Mouse (Mus musculus) neural tube, embryonic 13.5 days (tissue): ENCODE results near the gene Snx29. TPM values are rescaled to one million over a fixed set of nuclear protein-coding genes. Genes with fewer than 3 reads are reported as not detected.

Experiments used
- ATAC-seq: fragments of 200-750 bp; cut with Nextera tagmentation; 2 replicates; pipeline ENCODE4 v1.8.0; 2017; ENCODE audit warnings: low read depth, mild to moderate bottlenecking, moderate TSS enrichment, moderate library complexity
- H3K27ac ChIP-seq: fragments of 300-500 bp; sonication (generic); replicated peaks from 2 replicates; pipeline ENCODE4 v1.5.1; 2015; ENCODE audit warnings: moderate library complexity, mild to moderate bottlenecking, inconsistent platforms
- H3K27me3 ChIP-seq: fragments of 300-500 bp; sonication (generic); 2 replicates; pipeline ENCODE4 v1.6.1; 2015; ENCODE audit warnings: mild to moderate bottlenecking, inconsistent platforms
- H3K36me3 ChIP-seq: fragments of 300-500 bp; sonication (generic); 2 replicates; pipeline ENCODE4 v1.6.1; 2015; ENCODE audit warnings: mild to moderate bottlenecking, inconsistent platforms
- H3K4me1 ChIP-seq: fragments of 300-500 bp; sonication (generic); replicated peaks from 2 replicates; pipeline ENCODE4 v1.6.1; 2015; ENCODE audit warnings: inconsistent platforms
- H3K4me2 ChIP-seq: fragments of 300-500 bp; sonication (generic); 2 replicates; pipeline ENCODE4 v1.6.1; 2015; ENCODE audit warnings: inconsistent platforms, mild to moderate bottlenecking, moderate library complexity
- H3K4me3 ChIP-seq: fragments of 300-500 bp; sonication (generic); 2 replicates; pipeline ENCODE4 v1.5.1; 2015; ENCODE audit warnings: mild to moderate bottlenecking, inconsistent platforms
- H3K9ac ChIP-seq: fragments of 300-500 bp; sonication (generic); 2 replicates; pipeline ENCODE4 v1.6.1; 2015; ENCODE audit warnings: moderate library complexity, mild to moderate bottlenecking, inconsistent platforms
- H3K9me3 ChIP-seq: fragments of 300-500 bp; sonication (generic); 2 replicates; pipeline ENCODE4 v1.6.1; 2016; ENCODE audit warnings: inconsistent platforms
- WGBS: fragments of 180-500 bp; shearing (Covaris S2); methylation state at CpG from one replicate; pipeline ENCODE4 v1.1.7; 2015; 5-methylcytosine and 5-hydroxymethylcytosine counted together
- polyA plus RNA-seq: library from polyadenylated mRNA; unstranded; fragments of >200 nt; fragmentation: Nextera tagmentation; extraction: Ambion mirVana; gene quantifications from 2 replicates; pipeline ENCODE4 v1.2.1, GENCODE M21; 2015

The Snx29 gene
- polyA plus RNA-seq, 1 experiment from 2014 or later, result 17.2 TPM

DNA sequence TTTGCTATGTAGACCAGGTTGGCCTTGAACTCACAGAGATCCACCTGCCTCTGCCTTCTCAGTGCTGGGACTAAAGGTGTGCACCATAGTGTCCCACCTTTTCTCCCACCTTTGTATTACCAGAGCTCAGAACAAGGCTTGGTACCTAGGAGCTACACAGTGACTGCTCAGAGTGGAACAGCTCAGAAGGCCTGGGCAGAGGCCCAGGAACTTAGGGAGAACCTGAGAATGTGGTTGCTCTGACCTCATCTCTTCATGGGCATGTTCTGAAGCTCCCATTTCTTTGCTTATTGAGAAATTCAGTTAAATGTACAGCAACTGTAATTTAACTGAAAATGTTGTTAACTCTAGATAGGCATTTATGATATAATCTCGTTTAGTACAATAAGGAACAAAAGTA, 44.1 kb downstream of the Snx29 start:
- no peak overlapping the region for H3K4me3 ChIP-seq
- no peak for ATAC-seq
- WGBS, result 65% methylated on average over 1 of the region's 1 CpGs
- no peaks in the 10 kb centered on the region for H3K27me3 ChIP-seq
- no peak overlapping the region for H3K27ac ChIP-seq
- no peak overlapping the region for H3K9ac ChIP-seq
- peaks cover 28% of the 10 kb centered on the region for H3K4me1 ChIP-seq
- peaks cover 7% of the 10 kb centered on the region; the same call in 1 of the 2 replicates for H3K36me3 ChIP-seq
- no peaks in the 10 kb centered on the region for H3K9me3 ChIP-seq
- no peak overlapping the region for H3K4me2 ChIP-seq

DNA sequence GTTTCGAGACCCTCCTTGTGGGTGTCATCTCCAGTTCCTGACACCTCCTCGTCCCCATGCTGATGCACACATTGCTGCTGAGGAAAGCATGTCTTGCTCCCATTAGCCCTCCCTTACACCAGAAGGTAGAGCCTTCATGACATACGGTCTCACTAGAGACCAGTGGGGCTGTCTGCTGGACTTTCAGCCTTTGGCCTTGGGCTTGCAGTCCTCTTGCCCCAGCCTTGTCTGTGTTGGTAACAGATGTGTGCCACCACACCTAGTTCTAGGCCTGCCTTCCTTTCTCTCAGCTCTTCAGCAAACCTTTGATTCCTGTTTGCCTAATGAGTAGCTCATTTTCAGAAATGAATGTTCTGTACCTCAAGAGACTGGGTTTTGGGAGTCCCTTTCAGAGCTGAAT, 45.7 kb downstream of the Snx29 start:
- H3K27ac ChIP-seq, result 0 out of 2 replicates have a peak overlapping the region, but pooled peaks have one; percentile 68
- H3K9ac ChIP-seq, result no peak overlapping the region
- no peak for ATAC-seq
- H3K4me2 ChIP-seq, result no peak overlapping the region
- no peak overlapping the region for H3K4me3 ChIP-seq
- H3K9me3 ChIP-seq, result no peaks in the 10 kb centered on the region
- H3K4me1 ChIP-seq, result peaks cover 28% of the 10 kb centered on the region
- peaks cover 7% of the 10 kb centered on the region; the same call in 1 of the 2 replicates for H3K36me3 ChIP-seq
- WGBS, result 92% methylated on average over 3 of the region's 3 CpGs
- no peaks in the 10 kb centered on the region for H3K27me3 ChIP-seq

DNA sequence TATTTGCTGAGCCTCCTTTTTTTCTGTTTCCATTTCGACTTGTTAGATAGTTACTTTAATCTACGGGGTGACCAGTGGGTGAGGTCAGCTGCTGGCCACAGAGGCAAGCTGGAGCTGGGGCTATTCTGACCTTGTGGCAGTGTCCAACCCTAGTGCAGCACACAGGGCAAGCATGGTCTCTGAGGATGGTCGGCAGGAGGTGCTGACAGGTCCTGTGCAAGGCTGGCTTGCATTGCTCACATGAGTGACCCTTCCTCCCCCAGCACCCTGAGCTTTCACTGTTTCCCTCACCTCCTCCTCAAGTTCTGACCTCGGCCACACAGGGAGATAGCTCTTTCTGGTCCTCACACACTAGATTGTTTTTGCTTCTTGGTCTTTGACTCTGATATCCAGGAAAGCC, 46.5 kb downstream of the Snx29 start:
- Histone ChIP-seq H3K4me2 (no peak overlapping the region), H3K27ac (peak overlapping the region; percentile 68), H3K27me3 (no peaks in the 10 kb centered on the region), H3K9ac (no peak overlapping the region), H3K9me3 (no peaks in the 10 kb centered on the region), H3K4me1 (peaks cover 28% of the 10 kb centered on the region), H3K4me3 (no peak overlapping the region), H3K36me3 (peaks cover 7% of the 10 kb centered on the region; the same call in 1 of the 2 replicates)
- 66% methylated on average over 4 of the region's 4 CpGs for WGBS
- no peak for ATAC-seq

DNA sequence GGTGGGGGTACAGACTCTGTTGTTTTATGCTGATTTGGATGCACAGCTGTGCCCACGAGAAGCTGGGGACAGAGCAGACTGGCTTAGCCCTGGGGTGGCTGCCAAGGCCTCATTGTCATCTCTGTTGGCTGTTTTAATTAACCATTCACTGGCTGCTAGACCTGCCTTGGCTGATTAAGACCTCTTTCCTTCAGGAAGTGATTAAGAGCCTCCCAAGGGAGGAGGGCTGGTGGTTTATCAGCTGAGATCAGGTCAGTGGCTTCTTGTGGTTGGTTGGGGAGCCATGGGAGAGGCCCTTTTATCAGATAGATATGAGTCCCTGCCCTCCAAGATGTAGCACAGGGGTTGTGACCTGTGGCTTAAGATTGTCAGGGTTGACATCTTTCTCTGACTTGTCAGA, 46.9 kb downstream of the Snx29 start:
- Histone ChIP-seq H3K27ac (peak overlapping the region; percentile 68), H3K27me3 (no peaks in the 10 kb centered on the region), H3K4me1 (peaks cover 28% of the 10 kb centered on the region), H3K36me3 (peaks cover 7% of the 10 kb centered on the region; the same call in 1 of the 2 replicates), H3K4me2 (no peak overlapping the region), H3K9me3 (no peaks in the 10 kb centered on the region), H3K4me3 (no peak overlapping the region), H3K9ac (no peak overlapping the region)
- 11% methylated on average over 1 of the region's 1 CpGs for WGBS
- ATAC-seq, result peak; percentile 83

DNA sequence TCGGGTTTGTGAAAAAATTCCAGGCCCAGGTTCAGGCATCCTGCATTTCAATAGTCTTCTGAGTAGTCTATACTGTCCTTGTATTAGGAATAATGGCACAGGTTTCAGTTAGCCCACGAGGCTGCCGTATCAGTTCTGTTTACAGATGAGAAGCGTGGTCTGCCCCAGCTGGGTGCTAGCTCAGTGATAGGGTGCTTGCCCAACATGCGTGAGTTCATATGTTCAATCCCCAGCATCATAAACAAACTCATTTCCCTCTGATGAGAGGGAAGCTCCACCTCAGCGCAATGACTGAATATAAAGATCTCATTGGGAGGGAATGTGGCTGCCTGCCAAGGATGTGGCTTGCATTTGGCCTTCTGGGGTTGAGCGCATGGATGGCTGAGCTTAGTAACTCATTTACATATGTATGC, 47.4 kb downstream of the Snx29 start:
- Histone ChIP-seq H3K27me3 (no peaks in the 10 kb centered on the region), H3K4me3 (no peak overlapping the region), H3K27ac (peak overlapping the region; percentile 68), H3K4me2 (no peak overlapping the region), H3K36me3 (peaks cover 7% of the 10 kb centered on the region; the same call in 1 of the 2 replicates), H3K9me3 (no peaks in the 10 kb centered on the region), H3K4me1 (peaks cover 28% of the 10 kb centered on the region), H3K9ac (no peak overlapping the region)
- peak; percentile 78 for ATAC-seq
- 44% methylated on average over 7 of the region's 7 CpGs for WGBS

DNA sequence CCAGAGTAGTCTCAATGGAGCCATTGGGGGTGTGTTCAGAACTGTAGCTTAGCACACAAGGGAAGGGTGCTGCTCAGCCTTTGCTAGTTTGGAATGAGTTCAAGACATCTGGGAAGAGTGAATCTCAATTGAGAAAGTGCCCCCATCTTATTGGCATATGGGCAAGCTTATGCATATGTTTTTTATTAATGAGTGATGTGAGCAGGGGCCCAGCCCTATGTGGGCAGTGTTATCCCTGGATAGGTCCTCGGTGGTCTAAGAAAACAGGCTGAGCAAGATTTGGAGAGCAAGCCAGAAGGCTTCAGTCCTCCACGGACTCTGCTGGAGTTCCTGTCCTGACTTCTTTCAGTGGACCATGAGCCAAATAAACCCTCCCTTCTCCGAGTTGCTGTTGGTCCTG, 56.6 kb downstream of the Snx29 start:
- Histone ChIP-seq H3K9ac (no peak overlapping the region), H3K36me3 (0 out of 2 replicates have a peak, but pooled peaks cover 11% of the 10 kb centered on the region), H3K27ac (no peak overlapping the region), H3K4me1 (no peaks in the 10 kb centered on the region), H3K27me3 (no peaks in the 10 kb centered on the region), H3K4me3 (no peak overlapping the region), H3K4me2 (no peak overlapping the region), H3K9me3 (no peaks in the 10 kb centered on the region)
- no peak for ATAC-seq
- WGBS, result 75% methylated on average over 3 of the region's 3 CpGs

- no peak overlapping the region for H3K4me3 ChIP-seq
Observed at GRCm38 (mm10) chr16:11380038-11380437, 57.3 kb downstream of the Snx29 start.

GRCm38 (mm10) chr16:11380871-11381270, 58.2 kb downstream of the Snx29 start:
- ATAC-seq, result no peak
- H3K4me2 ChIP-seq, result no peak overlapping the region
- no peak overlapping the region for H3K9ac ChIP-seq
- H3K36me3 ChIP-seq, result 0 out of 2 replicates have a peak, but pooled peaks cover 11% of the 10 kb centered on the region
- H3K27me3 ChIP-seq, result no peaks in the 10 kb centered on the region
- no peaks in the 10 kb centered on the region for H3K4me1 ChIP-seq
- no peaks in the 10 kb centered on the region for H3K9me3 ChIP-seq
- 83% methylated on average over 8 of the region's 8 CpGs for WGBS
- no peak overlapping the region for H3K4me3 ChIP-seq
- H3K27ac ChIP-seq, result no peak overlapping the region

More at GRCm38 (mm10) chr16:11380038-11380437, 57.3 kb downstream of the Snx29 start:
- no peak overlapping the region for H3K9ac ChIP-seq
- ATAC-seq, result no peak
- no peaks in the 10 kb centered on the region for H3K4me1 ChIP-seq
- no peak overlapping the region for H3K4me2 ChIP-seq
- no peaks in the 10 kb centered on the region for H3K9me3 ChIP-seq
- H3K27ac ChIP-seq, result no peak overlapping the region
- 94% methylated on average over 5 of the region's 5 CpGs for WGBS
- H3K27me3 ChIP-seq, result no peaks in the 10 kb centered on the region
- H3K36me3 ChIP-seq, result 0 out of 2 replicates have a peak, but pooled peaks cover 11% of the 10 kb centered on the region

DNA sequence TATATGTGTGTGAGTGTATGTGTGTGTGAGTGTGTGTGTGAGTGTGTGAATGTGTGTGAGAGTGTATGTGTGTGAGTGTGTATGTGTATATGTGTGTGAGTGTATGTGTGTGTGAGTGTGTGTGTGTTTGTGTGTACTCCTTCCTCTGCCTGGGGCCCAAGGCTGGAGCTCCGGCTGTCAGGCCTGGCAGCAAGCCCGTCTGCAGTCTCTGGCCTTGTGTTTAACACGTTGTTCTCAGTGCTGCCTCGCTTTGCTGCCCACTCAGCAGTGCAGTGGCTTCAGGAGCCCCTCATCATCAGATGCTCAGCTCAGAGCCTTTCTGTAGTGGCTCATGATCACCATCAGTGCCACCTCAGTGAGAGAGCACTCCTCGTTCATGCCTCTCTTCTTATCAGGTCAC, 61.7 kb downstream of the Snx29 start:
- Histone ChIP-seq H3K9ac (no peak overlapping the region), H3K27me3 (no peaks in the 10 kb centered on the region), H3K4me3 (no peak overlapping the region), H3K9me3 (no peaks in the 10 kb centered on the region), H3K27ac (no peak overlapping the region), H3K4me2 (no peak overlapping the region), H3K4me1 (no peaks in the 10 kb centered on the region), H3K36me3 (no peaks in the 10 kb centered on the region)
- ATAC-seq, result peak; percentile 32; the same call in 1 of the 2 replicates
- 71% methylated on average over 5 of the region's 5 CpGs for WGBS

DNA sequence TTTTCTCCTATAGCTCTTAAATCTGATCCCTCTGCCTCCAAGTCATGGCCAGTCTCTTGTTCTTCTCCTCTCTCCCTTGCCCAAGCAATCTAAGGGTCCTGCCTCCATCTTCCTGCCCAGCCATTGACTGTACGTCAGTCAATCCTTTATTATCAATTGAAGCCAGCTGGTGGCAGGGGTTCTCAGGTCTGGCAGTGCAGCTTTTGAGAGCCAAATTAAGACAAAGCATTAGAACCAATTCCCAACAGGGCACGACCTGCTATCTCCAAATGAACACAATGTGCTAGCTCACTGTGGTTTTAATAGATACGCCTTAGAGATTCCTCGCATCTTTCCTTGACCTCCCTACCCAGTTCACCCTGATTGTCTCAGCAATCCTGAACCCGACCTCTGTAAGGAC, 62.4 kb downstream of the Snx29 start:
- H3K4me1 ChIP-seq, result no peaks in the 10 kb centered on the region
- no peak overlapping the region for H3K4me2 ChIP-seq
- H3K36me3 ChIP-seq, result no peaks in the 10 kb centered on the region
- H3K9ac ChIP-seq, result no peak overlapping the region
- no peak overlapping the region for H3K4me3 ChIP-seq
- H3K27me3 ChIP-seq, result no peaks in the 10 kb centered on the region
- no peaks in the 10 kb centered on the region for H3K9me3 ChIP-seq
- no peak for ATAC-seq
- WGBS, result 74% methylated on average over 5 of the region's 5 CpGs
- H3K27ac ChIP-seq, result no peak overlapping the region

DNA sequence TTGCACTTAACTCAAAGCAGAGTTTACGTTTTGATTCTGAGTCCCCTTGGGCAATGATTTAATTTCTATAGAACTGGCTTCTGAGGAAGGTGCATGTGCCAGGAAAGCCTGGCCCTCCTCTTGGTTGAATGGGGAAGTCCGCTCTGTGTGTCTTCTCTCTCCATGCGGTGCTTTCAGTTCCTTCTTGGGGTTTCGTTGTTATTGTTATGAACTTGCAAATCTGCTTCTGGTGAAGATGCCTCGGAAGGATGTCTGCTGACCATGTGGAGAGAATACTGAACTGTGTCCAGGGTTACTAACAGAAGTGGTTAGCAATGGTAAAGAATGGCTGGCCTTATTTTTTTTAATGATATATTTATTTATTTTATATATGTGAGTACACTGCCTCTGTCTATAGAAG, 63.1 kb downstream of the Snx29 start:
- no peak overlapping the region for H3K27ac ChIP-seq
- no peaks in the 10 kb centered on the region for H3K36me3 ChIP-seq
- ATAC-seq, result no peak
- no peak overlapping the region for H3K4me3 ChIP-seq
- H3K9ac ChIP-seq, result no peak overlapping the region
- 86% methylated on average over 5 of the region's 5 CpGs for WGBS
- no peaks in the 10 kb centered on the region for H3K4me1 ChIP-seq
- no peaks in the 10 kb centered on the region for H3K27me3 ChIP-seq
- H3K4me2 ChIP-seq, result no peak overlapping the region
- no peaks in the 10 kb centered on the region for H3K9me3 ChIP-seq

DNA sequence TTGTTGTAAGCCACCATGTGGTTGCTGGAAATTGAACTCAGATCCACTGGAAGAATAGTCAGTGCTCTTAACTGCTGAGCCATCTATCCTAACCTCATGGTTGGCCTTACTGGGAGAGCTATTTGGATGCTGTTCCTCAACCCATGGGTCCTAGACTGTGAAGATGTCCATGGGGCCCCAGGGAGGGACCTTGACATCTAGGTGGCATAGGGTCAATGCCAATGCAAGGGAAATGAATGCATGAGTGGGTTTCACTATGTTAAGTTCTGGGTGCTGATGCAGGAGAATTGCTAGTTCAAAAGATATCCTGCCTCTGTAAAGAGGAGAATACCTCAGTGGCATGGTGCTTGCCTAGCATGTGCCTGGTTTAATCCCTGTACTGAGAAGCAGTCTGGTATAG, 63.5 kb downstream of the Snx29 start:
- H3K9me3 ChIP-seq, result no peaks in the 10 kb centered on the region
- H3K9ac ChIP-seq, result no peak overlapping the region
- H3K27ac ChIP-seq, result no peak overlapping the region
- H3K4me2 ChIP-seq, result no peak overlapping the region
- no peak for ATAC-seq
- H3K27me3 ChIP-seq, result no peaks in the 10 kb centered on the region
- no peak overlapping the region for H3K4me3 ChIP-seq
- no peaks in the 10 kb centered on the region for H3K36me3 ChIP-seq
- no peaks in the 10 kb centered on the region for H3K4me1 ChIP-seq

DNA sequence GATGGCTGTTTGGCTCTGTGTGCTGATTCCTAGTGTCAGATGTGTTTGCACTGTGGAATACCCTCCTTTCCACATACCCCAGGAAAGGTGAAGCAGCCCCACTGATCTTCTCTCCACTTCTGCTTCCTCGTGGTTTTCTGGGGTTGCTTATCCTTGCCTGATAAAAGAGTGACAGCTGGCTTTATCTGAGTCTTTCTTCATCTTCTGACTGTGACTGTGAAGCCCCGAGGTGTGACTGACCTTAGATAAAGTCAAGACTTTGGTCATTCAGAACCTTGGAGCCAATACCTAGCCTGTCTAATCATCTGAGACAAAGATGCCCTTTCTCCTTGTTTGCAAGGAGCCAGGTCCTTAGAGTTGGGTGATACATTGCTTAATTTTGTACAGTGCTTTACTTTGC, 65.4 kb downstream of the Snx29 start:
- 0 out of 2 replicates have a peak, but pooled peaks cover 2% of the 10 kb centered on the region for H3K36me3 ChIP-seq
- H3K9ac ChIP-seq, result no peak overlapping the region
- no peak for ATAC-seq
- 84% methylated on average over 2 of the region's 2 CpGs for WGBS
- H3K9me3 ChIP-seq, result no peaks in the 10 kb centered on the region
- no peak overlapping the region for H3K4me3 ChIP-seq
- H3K4me1 ChIP-seq, result no peaks in the 10 kb centered on the region
- no peaks in the 10 kb centered on the region for H3K27me3 ChIP-seq
- H3K27ac ChIP-seq, result no peak overlapping the region
- no peak overlapping the region for H3K4me2 ChIP-seq
